Mouse (Mus musculus): ENCODE data around the gene Eid3. TPM values are rescaled to one million over a fixed set of nuclear protein-coding genes. Genes with fewer than 3 reads are reported as not detected.
A peak's percentile ranks its signal among the peaks of the same experiment; 100 is the strongest.

The Eid3 gene
- total and polyA plus RNA-seq, 2 experiments from 2014 or later, result 0.11 TPM; not detected in 1

- peak; percentile 50 for TF ChIP-seq CTCF (IDR thresholded peaks at IDR 0.05; ENCODE audit: low read depth)
- TF ChIP-seq EP300 (IDR thresholded peaks at IDR 0.05; ENCODE audit: low read depth), result no peak
- no peaks in the 10 kb centered on the region for H3K27me3 ChIP-seq (ENCODE audit: control insufficient read depth, insufficient read depth, low read length)
- no peak overlapping the region for H3K27ac ChIP-seq (ENCODE audit: low read depth)
- H3K36me3 ChIP-seq (replicated peaks; ENCODE audit: control insufficient read depth, insufficient read depth, low read length), result peaks cover 74% of the 10 kb centered on the region
- H3K4me2 ChIP-seq (ENCODE audit: low read depth, low read length), result no peak overlapping the region
- ATAC-seq (ENCODE audit: insufficient read depth, low read depth), result peak; percentile 75
- DNase-seq (ENCODE audit: low spot score), result peak; percentile 27
- no peak overlapping the region for H3K9ac ChIP-seq (replicated peaks; ENCODE audit: low read depth, low read length)
- H3K4me3 ChIP-seq (ENCODE audit: low read depth, low read length), result no peak overlapping the region
- 53% methylated on average over 16 of the region's 16 CpGs for WGBS
- H3K9me3 ChIP-seq (replicated peaks; ENCODE audit: control insufficient read depth, low read length), result no peaks in the 10 kb centered on the region
- H3K4me1 ChIP-seq (ENCODE audit: control insufficient read depth, insufficient read depth), result peaks cover 3% of the 10 kb centered on the region; the same call in 1 of the 2 replicates
These were observed 9.8 kb downstream of the Eid3 start for GRCm38 (mm10) chr10:82876076-82876796.

- no peak for ATAC-seq (ENCODE audit: insufficient read depth, low read depth)
- no peak for TF ChIP-seq CTCF (IDR thresholded peaks at IDR 0.05; ENCODE audit: low read depth)
- TF ChIP-seq EP300 (IDR thresholded peaks at IDR 0.05; ENCODE audit: low read depth), result no peak
- WGBS, result 86% methylated on average over 6 of the region's 6 CpGs
- peaks cover 63% of the 10 kb centered on the region for H3K36me3 ChIP-seq (replicated peaks; ENCODE audit: control insufficient read depth, insufficient read depth, low read length)
- H3K4me2 ChIP-seq (ENCODE audit: low read depth, low read length), result no peak overlapping the region
- no peaks in the 10 kb centered on the region for H3K9me3 ChIP-seq (replicated peaks; ENCODE audit: control insufficient read depth, low read length)
- DNase-seq (ENCODE audit: low spot score), result no peak
- H3K27ac ChIP-seq (ENCODE audit: low read depth), result no peak overlapping the region
- no peak overlapping the region for H3K4me3 ChIP-seq (ENCODE audit: low read depth, low read length)
- no peaks in the 10 kb centered on the region for H3K27me3 ChIP-seq (ENCODE audit: control insufficient read depth, insufficient read depth, low read length)
- H3K9ac ChIP-seq (replicated peaks; ENCODE audit: low read depth, low read length), result no peak overlapping the region
- no peaks in the 10 kb centered on the region for H3K4me1 ChIP-seq (ENCODE audit: control insufficient read depth, insufficient read depth)
These were observed 20.9 kb downstream of the Eid3 start for GRCm38 (mm10) chr10:82887354-82887753.

DNA sequence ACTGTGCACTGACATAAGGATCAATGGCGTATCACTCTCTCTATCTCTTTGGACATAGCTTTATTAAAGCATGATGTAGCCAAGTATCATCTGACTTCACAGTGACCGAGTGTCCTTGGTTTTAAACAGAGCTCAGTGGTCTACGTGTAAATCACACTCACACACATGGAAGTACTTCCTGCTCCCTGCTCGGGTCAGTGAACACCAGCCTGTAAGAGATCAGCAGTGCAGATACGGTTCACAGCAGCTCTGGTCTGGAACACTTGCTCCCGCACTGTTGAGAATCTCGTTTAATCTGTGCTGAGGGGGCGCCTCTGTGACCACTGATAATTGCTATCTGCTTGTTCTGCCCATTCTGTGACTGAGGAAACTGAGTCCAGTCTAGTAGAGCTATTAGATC, 22.1 kb downstream of the Eid3 start:
- no peak overlapping the region for H3K9ac ChIP-seq (replicated peaks; ENCODE audit: low read depth, low read length)
- no peaks in the 10 kb centered on the region for H3K9me3 ChIP-seq (replicated peaks; ENCODE audit: control insufficient read depth, low read length)
- H3K4me3 ChIP-seq (ENCODE audit: low read depth, low read length), result no peak overlapping the region
- ATAC-seq (ENCODE audit: insufficient read depth, low read depth), result no peak
- no peak for DNase-seq (ENCODE audit: low spot score)
- H3K36me3 ChIP-seq (replicated peaks; ENCODE audit: control insufficient read depth, insufficient read depth, low read length), result peaks cover 53% of the 10 kb centered on the region
- 72% methylated on average over 8 of the region's 8 CpGs for WGBS
- H3K4me2 ChIP-seq (ENCODE audit: low read depth, low read length), result no peak overlapping the region
- H3K27ac ChIP-seq (ENCODE audit: low read depth), result 0 out of 2 replicates have a peak overlapping the region, but pooled peaks have one; percentile 69
- no peaks in the 10 kb centered on the region for H3K27me3 ChIP-seq (ENCODE audit: control insufficient read depth, insufficient read depth, low read length)
- TF ChIP-seq EP300 (IDR thresholded peaks at IDR 0.05; ENCODE audit: low read depth), result no peak
- TF ChIP-seq CTCF (IDR thresholded peaks at IDR 0.05; ENCODE audit: low read depth), result no peak
- no peaks in the 10 kb centered on the region for H3K4me1 ChIP-seq (ENCODE audit: control insufficient read depth, insufficient read depth)

DNA sequence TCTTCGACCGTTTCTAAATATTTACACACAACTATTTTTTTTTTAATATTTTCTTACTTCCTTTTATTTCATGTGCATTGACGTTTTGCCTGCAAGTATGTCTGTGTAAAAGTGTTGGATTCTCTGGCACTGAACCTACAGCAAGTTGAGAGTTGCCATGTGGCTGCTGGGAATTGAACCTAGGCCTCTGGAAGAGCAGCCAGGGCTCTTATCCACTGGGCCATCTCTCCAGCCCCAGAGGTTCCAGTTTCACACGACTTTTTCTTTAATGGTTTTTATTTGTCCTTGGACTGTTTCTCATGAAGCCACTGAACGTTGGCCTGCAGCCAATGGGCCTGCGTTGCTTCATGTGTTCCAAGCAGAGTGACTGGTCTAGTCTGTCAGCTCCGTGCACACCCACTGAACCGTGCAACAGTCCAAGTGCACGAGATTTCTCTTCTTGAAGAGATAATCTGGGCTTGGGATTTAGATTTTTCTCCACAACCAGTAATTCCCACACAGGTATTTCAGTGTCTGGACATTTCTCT, 23.1 kb downstream of the Eid3 start:
- DNase-seq (ENCODE audit: low spot score) (peak; percentile 76), ATAC-seq (ENCODE audit: insufficient read depth, low read depth) (peak; percentile 87)
- 26% methylated on average over 9 of the region's 9 CpGs for WGBS
- Histone ChIP-seq H3K36me3 (replicated peaks; ENCODE audit: control insufficient read depth, insufficient read depth, low read length) (peaks cover 45% of the 10 kb centered on the region), H3K4me2 (ENCODE audit: low read depth, low read length) (no peak overlapping the region), H3K4me1 (ENCODE audit: control insufficient read depth, insufficient read depth) (no peaks in the 10 kb centered on the region), H3K9ac (replicated peaks; ENCODE audit: low read depth, low read length) (no peak overlapping the region), H3K27me3 (ENCODE audit: control insufficient read depth, insufficient read depth, low read length) (no peaks in the 10 kb centered on the region), H3K27ac (ENCODE audit: low read depth) (peak overlapping the region; percentile 69), H3K9me3 (replicated peaks; ENCODE audit: control insufficient read depth, low read length) (no peaks in the 10 kb centered on the region), H3K4me3 (ENCODE audit: low read depth, low read length) (no peak overlapping the region)
- TF ChIP-seq EP300 (IDR thresholded peaks at IDR 0.05; ENCODE audit: low read depth) (no peak), CTCF (IDR thresholded peaks at IDR 0.05; ENCODE audit: low read depth) (no peak)

DNA sequence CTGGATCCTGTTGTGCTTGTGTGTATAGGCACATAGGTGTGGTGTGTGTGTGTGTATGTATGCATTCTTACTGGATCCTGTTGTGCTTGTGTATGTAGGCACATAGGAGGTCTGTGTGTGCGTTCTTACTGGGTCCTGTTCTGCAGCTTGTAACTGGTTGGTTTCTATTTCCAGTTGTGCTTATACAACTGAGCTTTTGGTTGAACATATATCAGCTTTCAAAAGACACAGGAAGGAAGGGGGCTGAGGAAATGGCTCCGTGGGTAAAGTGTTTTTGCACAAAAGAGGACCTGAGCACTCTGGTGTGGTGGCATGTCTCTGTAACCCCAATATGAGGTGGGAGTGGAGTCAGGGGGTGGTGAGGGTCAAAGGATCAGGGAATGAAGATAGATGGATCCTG, 24.5 kb downstream of the Eid3 start:
- TF ChIP-seq EP300 (IDR thresholded peaks at IDR 0.05; ENCODE audit: low read depth) (no peak), CTCF (IDR thresholded peaks at IDR 0.05; ENCODE audit: low read depth) (no peak)
- ATAC-seq (ENCODE audit: insufficient read depth, low read depth), result no peak
- peaks cover 37% of the 10 kb centered on the region for H3K36me3 ChIP-seq (replicated peaks; ENCODE audit: control insufficient read depth, insufficient read depth, low read length)
- no peaks in the 10 kb centered on the region for H3K27me3 ChIP-seq (ENCODE audit: control insufficient read depth, insufficient read depth, low read length)
- H3K9ac ChIP-seq (replicated peaks; ENCODE audit: low read depth, low read length), result no peak overlapping the region
- H3K4me2 ChIP-seq (ENCODE audit: low read depth, low read length), result no peak overlapping the region
- 60% methylated on average over 2 of the region's 2 CpGs for WGBS
- DNase-seq (ENCODE audit: low spot score), result no peak
- no peak overlapping the region for H3K27ac ChIP-seq (ENCODE audit: low read depth)
- no peak overlapping the region for H3K4me3 ChIP-seq (ENCODE audit: low read depth, low read length)
- no peaks in the 10 kb centered on the region for H3K9me3 ChIP-seq (replicated peaks; ENCODE audit: control insufficient read depth, low read length)
- H3K4me1 ChIP-seq (ENCODE audit: control insufficient read depth, insufficient read depth), result no peaks in the 10 kb centered on the region

All from heart, postnatal 0 days (tissue).